Mouse (Mus musculus) liver, postnatal 0 days (tissue): ENCODE data around the gene Ica1.

Source experiments
- CTCF ChIP-seq: sonication (generic); IDR thresholded peaks from 2 replicates; pipeline ENCODE4 v1.5.1; 2016; ENCODE audit warnings: antibody characterized with exemption, low read depth
- EP300 ChIP-seq: IDR thresholded peaks from 2 replicates; pipeline ENCODE4 v1.6.1; 2016; ENCODE audit warnings: antibody characterized with exemption, low read depth, mild to moderate bottlenecking

- TF ChIP-seq CTCF (no peak), EP300 (no peak)
Measured at GRCm38 (mm10) chr6:8628715-8629267, 149.5 kb downstream of the Ica1 start.
